Comparison of ENCODE assay signal across 33 mouse cellular contexts in genomic region chr2:69095836-69096235, GRCm38 (mm10). TPM values are rescaled to one million over a fixed set of nuclear protein-coding genes. Genes with fewer than 3 reads are reported as not detected.
"Had no signal": no experiment of that assay in that cellular context is flagged by ENCODE, and none has a peak within 500 bp of the region (broad histone marks: within the 10 kb centered on the region; RNA-seq: fewer than 3 reads in every experiment).

No protein-coding gene starts in this region.

- ATAC-seq: hindbrain, embryonic 16.5 days; hindbrain, postnatal 0 days; inflammation-experienced regulatory T-cells, adult 6 months; intestine, embryonic 15.5 days; intestine, embryonic 16.5 days; intestine, postnatal 0 days had no signal

- H3K27ac ChIP-seq: heart, embryonic 13.5 days; heart, embryonic 15.5 days; hindbrain, embryonic 10.5 days; hindbrain, embryonic 12.5 days; hindbrain, embryonic 13.5 days; hindbrain, embryonic 14.5 days; hindbrain, embryonic 15.5 days; hindbrain, postnatal 0 days; intestine, embryonic 15.5 days; kidney, embryonic 15.5 days; kidney, postnatal 0 days; left cerebral cortex, adult 2 months had no signal

- DNase-seq: heart, postnatal 10 days; heart, postnatal 36 days; heart, postnatal 4 days; kidney, adult 11 months; kidney, adult 18-20 months; kidney, adult 2 months; kidney, adult 8-10 months; kidney, adult 9 months; kidney, postnatal 10 days; kidney, postnatal 14 days; kidney, postnatal 25 days; kidney, postnatal 36 days; kidney, postnatal 4 days; layer of hippocampus, adult 9-11 months had no signal

- H3K4me1 ChIP-seq: heart, embryonic 12.5 days; heart, embryonic 15.5 days; hindbrain, embryonic 10.5 days; hindbrain, embryonic 12.5 days; hindbrain, embryonic 13.5 days; hindbrain, embryonic 15.5 days; intestine, embryonic 15.5 days; kidney, embryonic 15.5 days had no signal

- H3K4me3 ChIP-seq: heart, embryonic 12.5 days; heart, embryonic 13.5 days; heart, embryonic 15.5 days; hindbrain, embryonic 10.5 days; hindbrain, embryonic 12.5 days; hindbrain, embryonic 13.5 days; hindbrain, embryonic 15.5 days; intestine, embryonic 15.5 days; kidney, embryonic 15.5 days; left cerebral cortex, adult 2 months had no signal

- H3K9me3 ChIP-seq: heart, embryonic 12.5 days; heart, embryonic 13.5 days; heart, embryonic 15.5 days; hindbrain, embryonic 10.5 days; hindbrain, embryonic 12.5 days; hindbrain, embryonic 13.5 days; hindbrain, embryonic 15.5 days; intestine, embryonic 15.5 days; kidney, embryonic 15.5 days had no signal

- H3K9ac ChIP-seq: heart, embryonic 12.5 days; heart, embryonic 13.5 days; heart, embryonic 15.5 days; hindbrain, embryonic 12.5 days; hindbrain, embryonic 13.5 days; hindbrain, embryonic 14.5 days; hindbrain, embryonic 15.5 days; intestine, embryonic 15.5 days; kidney, embryonic 15.5 days had no signal

- H3K4me2 ChIP-seq: heart, embryonic 11.5 days; heart, embryonic 12.5 days; heart, embryonic 13.5 days; heart, embryonic 15.5 days; hindbrain, embryonic 12.5 days; hindbrain, embryonic 13.5 days; hindbrain, embryonic 14.5 days; hindbrain, embryonic 15.5 days; intestine, embryonic 15.5 days; kidney, embryonic 15.5 days had no signal

- H3K36me3 ChIP-seq: heart, embryonic 12.5 days; heart, embryonic 15.5 days; hindbrain, embryonic 10.5 days; hindbrain, embryonic 12.5 days; hindbrain, embryonic 15.5 days; intestine, embryonic 15.5 days; kidney, embryonic 15.5 days had no signal

- H3K27me3 ChIP-seq: heart, embryonic 12.5 days; heart, embryonic 13.5 days; heart, embryonic 15.5 days; hindbrain, embryonic 12.5 days; hindbrain, embryonic 13.5 days; hindbrain, embryonic 15.5 days; intestine, embryonic 15.5 days; kidney, embryonic 15.5 days had no signal

RNA-seq across cellular contexts. Expression of gene Nostrin, which starts 39.8 kb away (rescaled TPM):
- total RNA-seq: hematopoietic stem cell, adult 5-6 weeks had no signal
